In genomic region chr6:135525841-135526327, GRCm38 (mm10) we compare ENCODE assay signal across 8 mouse cellular contexts.
A peak's percentile ranks its signal among the peaks of the same experiment; 100 is the strongest.
DNase-seq lines count a peak whose midpoint lies in the region; ATAC-seq lines count a peak whose summit lies in the region.
"Had no signal": no experiment of that assay in that cellular context is flagged by ENCODE, and none has a peak within 500 bp of the region (broad histone marks: within the 10 kb centered on the region; RNA-seq: fewer than 3 reads in every experiment).

No protein-coding gene starts in this region.

- no peak overlapping the region for H3K9ac ChIP-seq in embryonic facial prominence, embryonic 15.5 days
- no peak overlapping the region for H3K9ac ChIP-seq in intestine, embryonic 15.5 days
- H3K9ac ChIP-seq: liver, embryonic 13.5 days had no signal

- peak; percentile 8 for DNase-seq in retina, adult 2 months (ENCODE audit: low read depth, low spot score)
- no peak for DNase-seq in retina, embryonic 14.5 days (ENCODE audit: low spot score)
- peak; percentile 2 for DNase-seq in lung, postnatal 14 days
- DNase-seq in thymus, postnatal 0 days (ENCODE audit: low spot score): no peak
- DNase-seq in spleen, adult 18-20 months: no peak
- DNase-seq: liver, embryonic 13.5 days had no signal

- 27% methylated on average over 5 of the region's 5 CpGs for WGBS in embryonic facial prominence, embryonic 15.5 days
- 42% methylated on average over 5 of the region's 5 CpGs for WGBS in intestine, embryonic 15.5 days

- H3K27me3 ChIP-seq in embryonic facial prominence, embryonic 15.5 days: no peaks in the 10 kb centered on the region
- H3K27me3 ChIP-seq in intestine, embryonic 15.5 days (replicated peaks): no peaks in the 10 kb centered on the region
- H3K27me3 ChIP-seq: liver, embryonic 13.5 days had no signal

- H3K4me2 ChIP-seq in embryonic facial prominence, embryonic 15.5 days (replicated peaks): no peak overlapping the region
- H3K4me2 ChIP-seq in intestine, embryonic 15.5 days (replicated peaks): no peak overlapping the region
- H3K4me2 ChIP-seq: liver, embryonic 13.5 days had no signal

- H3K27ac ChIP-seq in embryonic facial prominence, embryonic 15.5 days (replicated peaks): no peak overlapping the region
- H3K27ac ChIP-seq in intestine, embryonic 15.5 days: no peak overlapping the region
- H3K27ac ChIP-seq: liver, embryonic 13.5 days had no signal

- ATAC-seq in embryonic facial prominence, embryonic 15.5 days (ENCODE audit: insufficient number of reproducible peaks, low FRiP score, low TSS enrichment, low read depth): peak; percentile 62
- ATAC-seq in intestine, embryonic 15.5 days: peak; percentile 93

- no peaks in the 10 kb centered on the region for H3K9me3 ChIP-seq in embryonic facial prominence, embryonic 15.5 days (replicated peaks)
- no peaks in the 10 kb centered on the region for H3K9me3 ChIP-seq in intestine, embryonic 15.5 days
- H3K9me3 ChIP-seq: liver, embryonic 13.5 days had no signal

- H3K4me3 ChIP-seq in embryonic facial prominence, embryonic 15.5 days (replicated peaks): no peak overlapping the region
- H3K4me3 ChIP-seq in intestine, embryonic 15.5 days (replicated peaks): no peak overlapping the region
- H3K4me3 ChIP-seq: liver, embryonic 13.5 days had no signal

- H3K4me1 ChIP-seq in embryonic facial prominence, embryonic 15.5 days: peaks cover 14% of the 10 kb centered on the region
- peaks cover 6% of the 10 kb centered on the region; the same call in 1 of the 2 replicates for H3K4me1 ChIP-seq in intestine, embryonic 15.5 days (replicated peaks)
- H3K4me1 ChIP-seq: liver, embryonic 13.5 days had no signal

- no peaks in the 10 kb centered on the region for H3K36me3 ChIP-seq in embryonic facial prominence, embryonic 15.5 days
- no peaks in the 10 kb centered on the region for H3K36me3 ChIP-seq in intestine, embryonic 15.5 days
- H3K36me3 ChIP-seq: liver, embryonic 13.5 days had no signal

Comparison
In these comparisons a context has a peak if more than half of its experiments do, and no peak if none do; other contexts are left out.
1. DNase-seq: peak in retina, adult 2 months (single experiment) and lung, postnatal 14 days (single experiment); none in retina, embryonic 14.5 days (single experiment), thymus, postnatal 0 days (single experiment) and spleen, adult 18-20 months (0 of 2).